Mouse (Mus musculus): ENCODE measurements around the gene Rbms3. TPM values are rescaled to one million over a fixed set of nuclear protein-coding genes. Genes with fewer than 3 reads are reported as not detected.

Rbms3 gene
- polyA plus RNA-seq, 1 experiment from 2014 or later, result 41.2 TPM

DNA sequence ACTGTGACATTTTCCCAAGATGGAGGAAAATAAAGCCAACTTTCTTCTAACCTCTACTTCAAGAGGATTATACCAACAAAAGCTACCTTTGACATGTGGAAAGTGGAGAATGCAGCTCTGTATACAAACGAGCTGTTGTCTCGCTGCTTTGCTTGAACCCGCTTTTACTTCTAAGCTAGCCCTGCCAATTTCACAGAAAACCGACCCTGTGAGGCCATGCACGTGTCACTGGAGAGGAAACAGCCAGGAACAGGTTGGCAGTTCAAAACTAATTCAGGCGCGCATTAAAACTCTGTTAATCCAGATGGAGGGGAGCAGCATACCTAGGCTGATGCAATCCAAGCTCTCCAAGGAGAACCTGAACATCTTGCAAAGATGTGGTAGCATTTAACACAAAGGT is 796.0 kb downstream of the Rbms3 start:
- Histone ChIP-seq H3K36me3 (ENCODE audit: control insufficient read depth, insufficient read depth, low read length) (no peaks in the 10 kb centered on the region), H3K4me2 (no peak overlapping the region), H3K9me3 (replicated peaks; ENCODE audit: control insufficient read depth, low read length) (no peaks in the 10 kb centered on the region), H3K4me1 (ENCODE audit: control insufficient read depth, insufficient read depth, low read length) (no peaks in the 10 kb centered on the region), H3K9ac (ENCODE audit: low read depth, low read length) (no peak overlapping the region), H3K4me3 (ENCODE audit: low read depth, low read length) (no peak overlapping the region), H3K27ac (ENCODE audit: low read depth, low read length) (no peak overlapping the region), H3K27me3 (ENCODE audit: control insufficient read depth, insufficient read depth, low read length) (no peaks in the 10 kb centered on the region)
- no peak for ATAC-seq (replicated peaks; ENCODE audit: insufficient number of reproducible peaks, low FRiP score, low TSS enrichment)
- WGBS (ENCODE audit: insufficient replicate concordance), result 78% methylated on average over 7 of the region's 7 CpGs

GRCm38 (mm10) chr9:116832822-116833221 is 796.9 kb downstream of the Rbms3 start:
- Histone ChIP-seq H3K9ac (ENCODE audit: low read depth, low read length) (no peak overlapping the region), H3K27me3 (ENCODE audit: control insufficient read depth, insufficient read depth, low read length) (no peaks in the 10 kb centered on the region), H3K4me1 (ENCODE audit: control insufficient read depth, insufficient read depth, low read length) (no peaks in the 10 kb centered on the region), H3K4me3 (ENCODE audit: low read depth, low read length) (no peak overlapping the region), H3K36me3 (ENCODE audit: control insufficient read depth, insufficient read depth, low read length) (no peaks in the 10 kb centered on the region), H3K4me2 (no peak overlapping the region), H3K27ac (ENCODE audit: low read depth, low read length) (no peak overlapping the region), H3K9me3 (replicated peaks; ENCODE audit: control insufficient read depth, low read length) (no peaks in the 10 kb centered on the region)
- no peak for ATAC-seq (replicated peaks; ENCODE audit: insufficient number of reproducible peaks, low FRiP score, low TSS enrichment)
- WGBS (ENCODE audit: insufficient replicate concordance), result 76% methylated on average over 1 of the region's 1 CpGs

- Histone ChIP-seq H3K4me3 (ENCODE audit: low read depth, low read length) (no peak overlapping the region), H3K27ac (ENCODE audit: low read depth, low read length) (no peak overlapping the region), H3K36me3 (ENCODE audit: control insufficient read depth, insufficient read depth, low read length) (no peaks in the 10 kb centered on the region), H3K4me2 (no peak overlapping the region), H3K9me3 (replicated peaks; ENCODE audit: control insufficient read depth, low read length) (no peaks in the 10 kb centered on the region), H3K4me1 (ENCODE audit: control insufficient read depth, insufficient read depth, low read length) (no peaks in the 10 kb centered on the region), H3K27me3 (ENCODE audit: control insufficient read depth, insufficient read depth, low read length) (no peaks in the 10 kb centered on the region), H3K9ac (ENCODE audit: low read depth, low read length) (no peak overlapping the region)
- 63% methylated on average over 5 of the region's 5 CpGs for WGBS (ENCODE audit: insufficient replicate concordance)
- ATAC-seq (replicated peaks; ENCODE audit: insufficient number of reproducible peaks, low FRiP score, low TSS enrichment), result no peak
Observed at GRCm38 (mm10) chr9:116831386-116831785, 798.3 kb downstream of the Rbms3 start.

GRCm38 (mm10) chr9:116829929-116830328 is 799.8 kb downstream of the Rbms3 start:
- Histone ChIP-seq H3K27me3 (ENCODE audit: control insufficient read depth, insufficient read depth, low read length) (no peaks in the 10 kb centered on the region), H3K4me3 (ENCODE audit: low read depth, low read length) (no peak overlapping the region), H3K27ac (ENCODE audit: low read depth, low read length) (no peak overlapping the region), H3K4me2 (no peak overlapping the region), H3K9me3 (replicated peaks; ENCODE audit: control insufficient read depth, low read length) (no peaks in the 10 kb centered on the region), H3K9ac (ENCODE audit: low read depth, low read length) (no peak overlapping the region), H3K36me3 (ENCODE audit: control insufficient read depth, insufficient read depth, low read length) (no peaks in the 10 kb centered on the region), H3K4me1 (ENCODE audit: control insufficient read depth, insufficient read depth, low read length) (no peaks in the 10 kb centered on the region)
- ATAC-seq (replicated peaks; ENCODE audit: insufficient number of reproducible peaks, low FRiP score, low TSS enrichment), result no peak
- 56% methylated on average over 4 of the region's 4 CpGs for WGBS (ENCODE audit: insufficient replicate concordance)

DNA sequence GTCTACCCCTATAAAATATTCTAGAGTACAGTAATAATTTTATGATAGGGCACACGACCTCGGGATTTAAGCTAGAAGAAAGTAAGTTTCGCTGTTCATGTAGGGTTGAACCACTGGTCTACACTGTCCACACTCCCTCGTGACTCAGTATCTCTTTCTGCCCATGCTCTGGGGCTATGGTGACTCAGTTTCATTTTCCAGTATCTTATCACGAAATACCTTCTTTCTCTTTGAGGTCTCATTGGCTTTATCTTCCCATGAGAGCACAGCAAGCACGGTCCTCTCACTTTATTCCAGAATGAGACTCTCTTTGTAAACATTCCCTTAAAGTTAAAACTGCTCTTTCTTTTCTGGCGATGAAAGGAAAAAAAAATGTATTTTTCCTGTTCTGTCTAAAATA is 808.1 kb downstream of the Rbms3 start:
- ATAC-seq (replicated peaks; ENCODE audit: insufficient number of reproducible peaks, low FRiP score, low TSS enrichment), result no peak
- Histone ChIP-seq H3K27me3 (ENCODE audit: control insufficient read depth, insufficient read depth, low read length) (no peaks in the 10 kb centered on the region), H3K9ac (ENCODE audit: low read depth, low read length) (no peak overlapping the region), H3K4me3 (ENCODE audit: low read depth, low read length) (no peak overlapping the region), H3K27ac (ENCODE audit: low read depth, low read length) (no peak overlapping the region), H3K4me1 (ENCODE audit: control insufficient read depth, insufficient read depth, low read length) (no peaks in the 10 kb centered on the region), H3K36me3 (ENCODE audit: control insufficient read depth, insufficient read depth, low read length) (no peaks in the 10 kb centered on the region), H3K9me3 (replicated peaks; ENCODE audit: control insufficient read depth, low read length) (no peaks in the 10 kb centered on the region), H3K4me2 (no peak overlapping the region)
- WGBS (ENCODE audit: insufficient replicate concordance), result 77% methylated on average over 7 of the region's 7 CpGs

DNA sequence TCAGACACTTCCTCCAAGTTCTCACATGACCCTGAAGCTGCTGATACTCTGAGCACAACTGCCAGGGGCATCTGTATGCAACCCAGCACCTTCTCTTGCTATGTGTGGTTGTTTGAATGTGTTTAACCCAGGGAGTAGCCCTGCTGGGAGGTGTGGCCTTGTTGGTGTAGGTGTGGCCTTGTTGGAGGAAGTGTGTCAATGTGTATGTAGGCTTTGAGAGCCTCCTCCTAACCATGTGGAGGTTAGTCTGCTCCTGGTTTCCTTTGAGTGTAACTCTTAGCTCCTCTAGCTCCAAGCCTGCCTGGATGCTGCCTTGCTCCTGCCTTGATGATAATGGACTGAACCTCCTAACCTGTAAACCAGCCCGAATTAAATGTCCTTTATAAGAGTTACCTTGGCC is 812.5 kb downstream of the Rbms3 start:
- Histone ChIP-seq H3K4me1 (ENCODE audit: control insufficient read depth, insufficient read depth, low read length) (no peaks in the 10 kb centered on the region), H3K9me3 (replicated peaks; ENCODE audit: control insufficient read depth, low read length) (no peaks in the 10 kb centered on the region), H3K9ac (ENCODE audit: low read depth, low read length) (no peak overlapping the region), H3K36me3 (ENCODE audit: control insufficient read depth, insufficient read depth, low read length) (no peaks in the 10 kb centered on the region), H3K4me2 (no peak overlapping the region), H3K4me3 (ENCODE audit: low read depth, low read length) (no peak overlapping the region), H3K27ac (ENCODE audit: low read depth, low read length) (no peak overlapping the region), H3K27me3 (ENCODE audit: control insufficient read depth, insufficient read depth, low read length) (no peaks in the 10 kb centered on the region)
- no peak for ATAC-seq (replicated peaks; ENCODE audit: insufficient number of reproducible peaks, low FRiP score, low TSS enrichment)
- WGBS (ENCODE audit: insufficient replicate concordance), result 78% methylated on average over 1 of the region's 1 CpGs

DNA sequence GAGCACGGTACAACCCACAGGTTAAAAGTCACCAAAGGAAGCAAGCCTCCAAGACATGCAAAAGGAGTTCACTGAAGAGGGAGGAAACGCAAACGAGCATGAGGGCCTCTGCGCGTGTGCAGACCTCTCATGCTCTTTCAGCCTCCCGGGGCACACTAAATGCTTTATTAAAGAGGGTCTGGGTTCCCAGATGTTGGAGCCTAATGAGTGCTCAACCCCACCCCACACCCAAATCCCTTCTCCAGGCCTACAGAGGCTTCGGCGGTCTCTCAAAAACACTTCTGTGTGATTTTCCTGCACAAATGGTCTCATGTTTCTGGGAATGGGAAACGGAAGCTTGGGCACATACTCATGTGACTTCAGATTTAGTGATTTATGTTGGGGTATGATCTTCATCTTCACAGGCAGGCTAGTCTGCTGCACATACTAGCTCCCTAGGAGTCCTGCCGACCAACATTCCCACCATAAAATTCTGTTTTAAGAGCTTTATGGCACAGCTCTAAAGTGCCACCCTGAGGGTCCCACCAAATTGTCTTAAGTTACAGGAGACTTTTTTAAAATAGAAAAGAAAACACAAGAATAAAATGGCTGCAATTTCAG is 815.1 kb downstream of the Rbms3 start:
- no peak overlapping the region for H3K27ac ChIP-seq (ENCODE audit: low read depth, low read length)
- no peaks in the 10 kb centered on the region for H3K27me3 ChIP-seq (ENCODE audit: control insufficient read depth, insufficient read depth, low read length)
- H3K4me2 ChIP-seq, result no peak overlapping the region
- no peak for ATAC-seq (replicated peaks; ENCODE audit: insufficient number of reproducible peaks, low FRiP score, low TSS enrichment)
- H3K4me1 ChIP-seq (ENCODE audit: control insufficient read depth, insufficient read depth, low read length), result no peaks in the 10 kb centered on the region
- WGBS (ENCODE audit: insufficient replicate concordance), result 79% methylated on average over 10 of the region's 10 CpGs
- no peak overlapping the region for H3K9ac ChIP-seq (ENCODE audit: low read depth, low read length)
- no peaks in the 10 kb centered on the region for H3K9me3 ChIP-seq (replicated peaks; ENCODE audit: control insufficient read depth, low read length)
- H3K36me3 ChIP-seq (ENCODE audit: control insufficient read depth, insufficient read depth, low read length), result no peaks in the 10 kb centered on the region
- H3K4me3 ChIP-seq (ENCODE audit: low read depth, low read length), result no peak overlapping the region

GRCm38 (mm10) chr9:116813396-116813795 is 816.3 kb downstream of the Rbms3 start:
- Histone ChIP-seq H3K27me3 (ENCODE audit: control insufficient read depth, insufficient read depth, low read length) (no peaks in the 10 kb centered on the region), H3K4me2 (no peak overlapping the region), H3K9ac (ENCODE audit: low read depth, low read length) (no peak overlapping the region), H3K27ac (ENCODE audit: low read depth, low read length) (no peak overlapping the region), H3K36me3 (ENCODE audit: control insufficient read depth, insufficient read depth, low read length) (no peaks in the 10 kb centered on the region), H3K9me3 (replicated peaks; ENCODE audit: control insufficient read depth, low read length) (no peaks in the 10 kb centered on the region), H3K4me3 (ENCODE audit: low read depth, low read length) (no peak overlapping the region), H3K4me1 (ENCODE audit: control insufficient read depth, insufficient read depth, low read length) (no peaks in the 10 kb centered on the region)
- 50% methylated on average over 2 of the region's 2 CpGs for WGBS (ENCODE audit: insufficient replicate concordance)
- no peak for ATAC-seq (replicated peaks; ENCODE audit: insufficient number of reproducible peaks, low FRiP score, low TSS enrichment)

DNA sequence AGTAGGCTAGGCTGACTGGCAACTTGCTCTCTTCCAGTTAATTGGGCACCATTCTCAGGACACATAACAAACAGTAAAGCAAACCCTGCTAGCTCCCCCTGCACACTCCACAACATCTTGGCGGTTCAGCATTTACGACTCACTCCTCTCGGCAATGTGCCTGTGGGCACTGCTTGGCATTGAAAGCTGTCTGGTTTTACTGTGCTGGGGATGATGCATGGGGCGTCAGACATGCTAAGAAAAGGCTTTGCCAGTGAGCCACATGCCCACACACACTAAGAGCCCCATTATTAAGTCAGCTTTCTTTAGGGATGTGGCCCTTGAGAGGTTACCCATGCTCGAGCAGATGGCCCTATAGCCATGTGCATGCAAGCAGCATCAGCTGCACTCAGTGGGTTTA is 820.5 kb downstream of the Rbms3 start:
- Histone ChIP-seq H3K27ac (ENCODE audit: low read depth, low read length) (no peak overlapping the region), H3K4me1 (ENCODE audit: control insufficient read depth, insufficient read depth, low read length) (peaks cover 12% of the 10 kb centered on the region), H3K27me3 (ENCODE audit: control insufficient read depth, insufficient read depth, low read length) (no peaks in the 10 kb centered on the region), H3K36me3 (ENCODE audit: control insufficient read depth, insufficient read depth, low read length) (no peaks in the 10 kb centered on the region), H3K4me2 (no peak overlapping the region), H3K4me3 (ENCODE audit: low read depth, low read length) (no peak overlapping the region), H3K9ac (ENCODE audit: low read depth, low read length) (no peak overlapping the region), H3K9me3 (replicated peaks; ENCODE audit: control insufficient read depth, low read length) (no peaks in the 10 kb centered on the region)
- ATAC-seq (replicated peaks; ENCODE audit: insufficient number of reproducible peaks, low FRiP score, low TSS enrichment), result no peak
- WGBS (ENCODE audit: insufficient replicate concordance), result 91% methylated on average over 5 of the region's 5 CpGs

Measured in heart, embryonic 11.5 days (tissue).